Mouse (Mus musculus) layer of hippocampus, postnatal 36 days (tissue): ENCODE results near the gene Slc22a20. TPM values are rescaled to one million over a fixed set of nuclear protein-coding genes. Genes with fewer than 3 reads are reported as not detected.

Experiments
- DNase-seq, 2 experiments: peaks; one replicate each; pipeline ENCODE4 v3.0.0; 2022
- total RNA-seq, 2 experiments: library from RNA; stranded (reverse); gene quantifications; 2 replicates each; pipeline ENCODE4 v1.2.3; 2021

Gene Slc22a20
- total RNA-seq, result not detected

DNA sequence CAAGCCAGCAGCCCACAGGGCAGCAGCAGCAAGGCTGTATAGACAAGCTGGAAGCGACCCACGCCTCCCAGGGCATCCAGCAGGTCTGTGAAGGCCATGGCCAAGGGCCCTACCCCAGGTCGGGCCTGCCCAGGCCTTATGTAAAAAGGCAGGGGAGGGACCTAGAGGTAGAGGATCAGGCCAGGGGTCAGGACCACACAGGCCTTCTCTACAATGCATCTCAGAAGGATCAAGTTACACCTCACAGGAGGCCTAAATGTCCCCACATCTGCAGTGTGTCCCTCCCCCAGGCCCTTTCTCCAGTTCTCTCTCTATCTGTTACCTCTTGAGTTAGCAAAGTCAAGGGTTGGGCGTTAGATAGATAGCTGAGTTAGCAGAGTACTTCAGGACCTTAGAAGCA is at the start of gene Slc22a20:
Slc22a20 (minus strand) TSS at position 101 of the 400 bp plus-strand sequence.
- DNase-seq, result no peak

DNA sequence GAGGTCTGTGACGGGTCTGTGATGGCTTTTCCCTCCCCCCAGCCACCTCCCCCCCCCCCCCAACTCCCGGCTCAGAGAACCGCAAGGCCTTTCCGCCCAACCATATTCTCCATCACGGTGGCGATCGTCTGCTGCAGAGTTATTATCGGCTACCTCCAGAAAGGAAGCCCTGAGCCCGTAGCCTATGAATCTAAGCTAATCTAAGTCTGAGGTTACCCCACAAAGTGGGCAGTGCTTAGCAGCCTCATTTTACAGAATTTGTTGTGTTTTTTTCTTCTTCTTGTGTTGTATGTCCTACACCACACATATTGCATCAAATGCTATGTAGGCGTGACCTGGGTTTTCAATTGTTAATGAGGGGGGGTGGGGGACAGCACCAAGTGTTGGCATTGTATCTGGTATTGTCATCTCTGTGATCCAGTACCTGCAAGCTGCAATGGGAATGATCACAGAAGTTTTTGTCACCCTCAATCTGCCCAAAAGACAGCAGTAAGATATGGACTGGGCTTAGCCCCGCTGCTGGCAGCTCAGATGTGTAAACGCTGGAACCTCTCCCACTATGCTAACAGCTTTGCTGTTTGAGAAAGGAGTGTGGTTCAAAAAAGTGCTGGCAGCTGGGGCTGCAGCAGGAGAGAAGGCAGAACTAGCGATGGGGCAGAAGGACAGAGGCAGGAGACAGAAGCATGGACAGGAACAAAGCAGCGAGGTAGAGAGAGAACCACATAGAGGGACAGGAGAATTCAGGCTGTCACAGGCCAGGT is 44.8 kb upstream of the Slc22a20 start:
- DNase-seq, result no peak

DNA sequence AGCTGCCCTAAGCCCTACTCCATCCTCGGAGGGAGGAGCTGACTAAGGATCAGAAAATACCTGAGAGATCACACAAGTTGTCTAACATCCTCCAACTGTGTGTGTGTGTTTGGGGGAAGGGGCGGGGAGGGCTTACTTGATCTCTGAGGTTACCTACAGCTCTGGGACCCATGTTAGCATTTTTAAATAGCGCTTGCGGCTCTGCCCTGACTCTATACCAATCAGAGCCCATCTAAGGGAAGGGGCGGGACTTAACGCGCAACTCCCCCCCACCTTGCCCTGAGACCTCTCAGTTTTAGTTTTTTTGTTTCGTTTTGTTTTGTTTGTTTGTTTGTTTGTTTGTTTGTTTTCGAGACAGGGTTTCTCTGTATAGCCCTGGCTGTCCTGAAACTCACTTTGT is 43.5 kb upstream of the Slc22a20 start:
- DNase-seq, result no peak

DNA sequence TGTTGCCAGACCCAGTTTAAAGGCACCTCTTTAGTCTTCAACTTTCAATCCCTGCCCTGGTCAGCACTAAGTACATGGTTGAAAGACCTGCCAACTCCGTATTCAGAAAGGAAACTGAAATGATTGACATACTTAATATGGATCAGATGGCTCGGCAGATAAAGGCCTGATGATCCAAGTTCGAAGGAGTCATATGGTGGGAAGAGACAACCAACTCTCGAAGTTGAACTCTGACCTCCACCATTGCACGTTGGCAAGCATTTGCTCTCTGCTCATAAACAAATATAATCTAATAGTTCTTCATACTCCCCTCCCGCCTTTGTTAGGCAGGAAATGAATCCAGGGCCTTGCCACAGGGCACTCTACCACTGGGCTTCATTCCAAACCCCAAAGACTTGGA is 43.0 kb upstream of the Slc22a20 start:
- DNase-seq, result no peak

DNA sequence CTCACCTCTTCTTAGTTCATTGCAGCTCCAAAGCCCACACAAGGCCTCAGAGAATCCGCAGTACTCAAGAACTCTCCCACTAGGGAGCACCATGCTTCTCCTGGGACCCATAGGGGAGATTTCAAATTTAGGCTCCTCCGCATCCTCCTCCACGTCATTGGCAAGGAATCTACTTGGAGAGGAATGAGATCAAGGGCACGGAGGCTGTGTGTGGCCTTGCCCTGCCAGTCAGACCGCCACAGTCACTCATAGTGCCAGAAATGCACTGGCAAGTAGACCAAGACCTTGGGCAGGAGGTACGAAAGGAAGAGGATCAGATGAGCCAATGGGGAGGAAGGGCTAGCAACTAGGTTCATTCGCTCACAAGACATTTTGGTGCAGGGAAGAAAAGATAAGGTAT is 38.0 kb upstream of the Slc22a20 start:
- no peak for DNase-seq

DNA sequence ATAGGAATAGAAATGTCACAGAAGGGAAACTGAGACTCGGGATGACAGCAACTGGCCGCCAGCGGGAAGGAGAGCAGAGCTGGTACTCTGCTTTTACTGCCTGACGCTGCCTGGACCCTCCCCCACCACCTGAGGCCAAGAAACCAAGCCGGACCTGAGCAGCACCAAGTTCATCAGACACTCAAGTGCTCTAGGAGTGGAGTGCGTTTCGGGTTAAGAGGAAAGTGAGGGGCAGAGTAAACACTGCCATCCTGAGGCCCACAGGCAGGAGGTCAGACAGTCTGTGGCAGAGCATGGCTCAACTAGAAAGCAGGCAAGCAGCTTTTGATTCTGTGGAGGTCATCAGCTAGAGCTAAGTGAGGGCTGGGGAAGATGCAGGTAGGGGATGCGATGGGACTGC is 37.1 kb upstream of the Slc22a20 start:
- DNase-seq, result no peak

DNA sequence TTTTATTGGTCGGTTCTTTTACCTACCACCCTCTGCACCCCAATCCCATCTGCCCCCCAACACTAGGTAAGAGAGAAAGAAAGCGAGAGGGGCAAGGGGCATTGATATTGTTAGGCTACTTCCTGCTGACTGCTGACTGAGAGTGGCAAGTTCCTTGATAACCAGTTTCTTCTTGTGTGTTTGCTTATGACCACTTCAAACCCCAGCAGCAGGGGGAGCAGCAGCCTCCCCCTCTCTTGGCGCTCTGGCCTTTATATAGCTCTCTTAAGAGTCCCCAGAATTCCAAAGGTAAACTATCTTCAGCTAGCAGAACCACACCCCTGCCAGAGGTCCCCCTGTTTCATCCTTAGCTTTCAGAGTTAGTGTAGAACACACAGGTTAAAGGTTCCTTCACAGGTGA is 34.3 kb upstream of the Slc22a20 start:
- DNase-seq, result no peak

DNA sequence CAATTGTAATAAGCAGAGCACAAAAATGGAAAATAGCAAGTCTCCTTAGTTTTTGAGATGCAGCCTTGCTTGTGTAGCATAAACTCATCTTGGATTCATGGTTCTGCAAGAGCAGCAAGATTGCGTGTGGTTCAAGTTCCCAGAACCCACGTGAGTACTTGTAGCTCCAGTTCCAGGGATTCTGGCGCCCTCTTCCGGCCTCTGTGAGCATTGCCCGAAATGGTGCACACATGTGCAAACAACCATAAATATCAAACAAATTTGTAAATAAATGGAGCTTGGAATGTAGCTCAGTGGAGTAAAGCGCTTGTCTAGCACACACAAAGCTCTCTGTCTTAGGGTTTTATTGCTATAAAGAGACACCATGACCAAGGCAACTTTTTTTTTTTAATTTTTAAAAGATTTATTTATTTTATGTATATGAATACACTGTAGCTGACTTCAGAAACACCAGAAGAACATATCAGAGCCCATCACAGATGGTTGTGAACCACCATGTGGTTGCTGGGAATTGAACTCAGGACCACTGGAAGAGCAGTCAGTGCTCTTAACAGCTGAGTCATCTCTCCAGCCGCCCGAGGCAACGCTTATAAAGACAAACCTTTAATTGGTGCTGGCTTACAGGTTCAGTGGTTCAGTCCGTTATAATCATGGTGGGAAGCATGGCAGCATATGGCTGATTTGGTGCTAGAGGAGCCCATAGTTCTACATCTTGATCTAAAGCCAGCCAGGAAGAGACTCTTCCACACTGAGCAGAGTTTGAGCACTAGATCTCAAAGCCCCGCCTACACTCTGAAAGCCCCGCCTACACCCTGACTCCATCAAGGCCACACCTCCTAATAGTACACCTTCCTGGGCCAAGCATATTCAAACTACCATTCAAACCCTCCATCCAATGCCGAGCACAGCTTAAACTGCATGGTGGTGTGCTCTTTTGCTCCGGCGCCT is 32.5 kb upstream of the Slc22a20 start:
- DNase-seq, result peak; percentile 65 to 77

DNA sequence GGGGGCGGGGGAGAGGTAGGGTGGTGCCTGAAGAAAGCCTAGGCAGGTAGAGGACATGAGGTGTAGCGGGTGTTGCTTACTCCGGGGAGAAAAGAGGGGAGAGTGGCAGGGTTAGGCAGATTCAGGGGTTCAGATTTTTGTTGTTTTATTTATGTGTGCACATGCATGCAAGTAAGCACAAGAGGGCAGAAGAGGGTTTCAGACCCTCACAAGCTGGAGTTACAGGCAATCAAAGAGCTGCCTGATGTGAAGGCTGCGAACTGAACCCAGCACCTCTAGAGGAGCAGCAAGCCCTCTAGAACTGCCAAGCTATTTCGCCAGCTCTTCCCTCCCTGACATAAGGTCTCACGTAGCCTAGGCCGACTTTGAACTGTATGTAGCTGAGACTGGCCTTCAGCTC is 30.6 kb upstream of the Slc22a20 start:
- DNase-seq, result peak in 1 of 2 experiments; percentile 5

DNA sequence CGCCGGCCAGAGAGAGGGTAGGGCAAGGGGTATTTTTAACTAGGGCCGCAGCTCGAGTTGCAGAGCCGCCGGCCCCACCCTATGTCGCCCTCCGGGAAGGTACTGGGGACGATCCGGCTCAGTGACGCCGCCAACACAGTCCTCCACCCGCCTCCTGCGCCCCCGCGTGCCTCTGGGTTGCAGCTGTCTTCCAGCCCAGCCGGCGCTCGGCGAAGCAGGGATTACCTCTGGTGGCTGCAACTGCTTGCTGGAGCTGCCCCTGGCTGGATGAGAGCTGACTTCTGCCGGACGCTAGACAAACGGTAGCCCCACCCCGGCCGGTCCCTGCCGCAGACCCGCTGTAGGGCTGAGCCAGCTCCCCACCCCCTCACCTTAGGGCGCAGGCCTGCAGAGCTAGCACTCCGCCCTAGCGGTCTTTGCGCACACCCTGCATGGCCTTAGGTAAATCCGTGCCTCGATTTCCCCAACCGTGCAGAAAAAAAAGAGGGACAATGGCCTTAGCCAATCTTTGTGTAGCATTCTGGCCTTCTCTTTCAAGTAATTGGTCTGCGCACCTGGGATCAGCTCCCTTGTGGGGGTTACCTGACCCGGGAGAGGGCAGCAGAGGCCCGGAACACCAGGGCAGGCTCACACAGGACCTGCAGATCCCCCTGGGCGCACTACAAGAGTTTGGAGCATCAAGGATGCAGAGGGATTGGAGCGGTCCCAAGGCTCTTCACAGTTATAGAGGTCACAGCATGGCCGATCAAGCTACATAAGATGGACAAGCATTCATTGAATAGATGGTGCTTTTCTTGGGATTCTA is 29.8 kb upstream of the Slc22a20 start, which contains the start of gene Capn1:
Capn1 (minus strand) TSS at position 387 of the 805 bp plus-strand sequence.
- DNase-seq, result peak; percentile 60 to 72

DNA sequence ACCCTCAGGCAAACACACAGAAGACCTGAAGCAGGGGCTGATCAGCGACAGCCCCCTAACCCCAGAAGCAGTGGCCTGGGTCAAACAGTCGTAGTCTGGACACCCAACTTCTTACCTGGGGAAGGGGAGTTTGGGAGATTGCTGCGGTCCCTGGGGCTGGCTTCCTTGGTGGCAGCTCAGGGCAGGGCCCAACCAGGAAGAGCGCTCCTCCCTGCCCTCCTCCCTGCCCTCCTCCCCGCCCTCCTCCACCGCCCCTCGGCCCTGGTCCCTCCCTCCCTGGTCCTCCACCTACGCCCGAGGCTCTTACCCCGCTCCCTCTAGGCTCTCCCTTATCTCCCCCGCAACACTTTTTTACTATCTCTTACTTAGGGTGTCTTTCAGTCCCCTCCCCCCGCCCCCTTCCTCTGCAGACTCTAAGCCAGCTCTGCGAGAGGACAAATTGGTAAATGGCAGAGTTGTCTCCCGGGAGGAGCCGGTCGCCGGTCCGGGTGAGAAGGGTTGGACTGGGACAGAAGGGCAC is 29.1 kb upstream of the Slc22a20 start:
- DNase-seq, result no peak

DNA sequence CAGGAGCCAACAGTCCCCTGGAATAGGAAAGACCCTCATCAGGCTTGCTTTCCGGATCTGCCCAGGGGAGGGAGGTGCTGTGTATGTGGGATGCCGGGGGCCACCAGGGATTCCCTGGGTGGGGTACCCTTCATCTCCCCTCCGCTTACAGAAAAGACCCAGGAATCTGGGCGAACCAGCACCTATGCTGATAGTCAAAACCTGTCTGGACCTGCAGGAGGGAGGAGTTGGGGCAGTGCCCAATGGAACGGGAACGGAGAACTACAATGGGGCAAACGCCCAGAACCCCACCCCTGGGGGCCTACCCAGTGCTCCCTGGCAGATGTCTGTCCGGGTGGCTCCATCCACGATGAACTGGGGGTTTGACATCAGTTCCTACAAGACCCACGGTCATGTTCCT is 27.7 kb upstream of the Slc22a20 start:
- DNase-seq, result no peak

DNA sequence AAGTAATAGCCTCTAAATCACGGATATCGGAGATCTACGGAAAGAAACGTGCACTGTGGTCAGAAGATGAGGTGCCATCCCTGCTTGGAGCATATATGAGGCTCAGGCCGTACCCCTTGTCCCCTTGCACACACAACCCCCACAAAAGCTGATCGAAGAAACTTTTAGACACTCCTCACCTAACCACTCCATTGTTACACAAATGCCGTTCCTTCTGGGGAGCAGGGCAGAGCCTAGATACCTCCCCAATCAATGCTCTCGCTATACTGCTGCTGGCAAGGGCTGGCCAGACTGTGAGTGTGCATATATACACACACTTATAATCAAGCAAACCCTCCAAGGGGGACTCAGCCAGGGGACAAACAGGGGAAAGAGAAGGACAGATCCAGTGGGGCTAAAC is 23.2 kb upstream of the Slc22a20 start:
- DNase-seq, result no peak

DNA sequence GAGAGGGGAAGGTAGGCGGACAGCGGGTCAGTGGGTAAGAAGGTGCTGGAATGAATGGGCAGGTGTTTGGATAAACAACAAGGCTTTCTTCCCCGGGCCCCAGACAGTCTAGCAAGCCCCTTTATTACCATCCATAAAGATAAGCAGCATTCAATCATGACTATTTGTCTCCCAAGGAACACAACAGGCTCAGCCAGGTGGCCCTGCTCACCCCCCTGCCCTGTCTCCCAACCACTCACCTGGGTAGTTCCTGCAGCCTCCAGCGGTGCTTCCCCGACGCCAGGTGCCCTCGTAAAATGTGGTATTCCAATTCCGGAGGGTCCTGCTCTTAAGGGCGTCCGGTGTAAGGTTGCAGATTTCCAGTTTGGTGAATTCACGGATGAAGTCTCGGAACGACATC is 21.1 kb upstream of the Slc22a20 start:
- DNase-seq, result no peak

DNA sequence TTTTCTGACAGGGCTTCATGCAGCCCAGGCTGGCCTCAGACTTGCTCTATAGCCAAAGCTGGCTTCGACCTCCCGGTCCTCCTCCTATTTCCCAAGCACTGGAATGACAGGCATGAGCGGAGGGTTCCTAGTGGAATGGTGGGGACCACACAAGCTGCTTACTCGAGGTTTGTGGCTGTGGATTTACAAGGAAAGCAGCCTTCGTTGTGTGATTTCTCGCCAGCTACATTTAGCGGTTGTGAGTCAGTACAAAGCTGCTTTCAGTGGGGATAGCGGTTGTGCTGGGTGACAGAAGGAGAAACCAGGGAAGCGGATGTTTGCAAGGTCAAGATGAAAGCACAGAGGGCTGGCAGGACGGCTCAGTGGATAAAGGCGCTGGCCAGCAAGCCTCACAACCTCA is 19.6 kb upstream of the Slc22a20 start:
- no peak for DNase-seq

DNA sequence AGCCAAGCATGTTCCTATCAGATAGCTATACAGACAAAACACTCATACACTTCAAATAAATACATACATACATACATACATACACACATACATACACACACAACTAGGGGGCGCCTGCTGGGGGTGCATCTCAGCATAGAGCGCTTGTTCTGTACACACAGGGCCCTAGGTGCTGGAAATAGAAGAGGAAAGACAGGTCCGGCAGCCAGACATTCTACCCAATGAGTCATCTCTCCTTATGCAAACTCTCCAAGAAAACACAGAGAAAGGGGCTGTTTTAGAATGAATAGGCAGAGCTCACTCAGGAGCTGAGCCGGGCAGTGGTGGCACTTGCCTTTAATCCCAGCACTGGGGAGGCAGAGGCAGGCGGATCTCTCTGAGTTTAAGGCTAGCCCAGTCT is 14.0 kb upstream of the Slc22a20 start:
- DNase-seq, result no peak

DNA sequence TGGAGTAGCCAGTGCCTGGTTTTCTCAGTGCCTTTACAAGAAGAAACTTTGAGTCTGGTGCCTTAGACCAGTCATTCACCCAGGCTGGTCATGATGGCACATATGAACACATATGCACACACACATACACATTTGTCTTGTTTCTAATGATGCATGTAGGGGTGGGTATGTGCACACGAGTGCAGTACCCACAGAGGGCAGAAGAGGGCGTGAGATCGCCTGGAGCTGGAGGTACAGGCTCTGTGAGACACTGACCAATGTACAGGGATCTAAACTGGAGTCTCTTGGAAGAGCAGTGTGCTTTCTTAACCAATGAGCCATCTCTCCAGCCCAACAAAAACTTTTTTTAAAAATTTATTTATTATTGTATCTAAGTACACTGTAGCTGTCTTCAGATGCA is 12.2 kb upstream of the Slc22a20 start:
- DNase-seq, result no peak

DNA sequence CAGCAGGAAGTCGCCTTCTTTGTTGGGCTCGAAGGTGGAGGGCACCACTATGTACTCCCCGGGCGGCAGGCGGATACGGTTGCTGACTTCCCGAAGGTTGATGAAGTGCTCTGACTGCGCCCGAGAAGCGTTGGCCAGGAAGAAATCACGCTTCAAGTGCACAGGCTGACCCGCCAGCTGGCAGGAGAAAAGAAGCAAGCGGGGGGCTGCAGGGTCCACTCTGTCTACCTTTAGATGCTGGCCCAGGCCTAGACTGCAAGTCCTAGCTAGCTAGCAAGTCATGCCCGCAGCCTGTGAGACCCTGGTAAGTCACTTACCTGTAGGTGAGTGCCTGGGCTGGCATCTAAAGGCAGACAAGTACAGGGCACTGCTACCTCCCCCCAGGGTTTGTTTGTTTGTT is 8.8 kb upstream of the Slc22a20 start:
- no peak for DNase-seq

DNA sequence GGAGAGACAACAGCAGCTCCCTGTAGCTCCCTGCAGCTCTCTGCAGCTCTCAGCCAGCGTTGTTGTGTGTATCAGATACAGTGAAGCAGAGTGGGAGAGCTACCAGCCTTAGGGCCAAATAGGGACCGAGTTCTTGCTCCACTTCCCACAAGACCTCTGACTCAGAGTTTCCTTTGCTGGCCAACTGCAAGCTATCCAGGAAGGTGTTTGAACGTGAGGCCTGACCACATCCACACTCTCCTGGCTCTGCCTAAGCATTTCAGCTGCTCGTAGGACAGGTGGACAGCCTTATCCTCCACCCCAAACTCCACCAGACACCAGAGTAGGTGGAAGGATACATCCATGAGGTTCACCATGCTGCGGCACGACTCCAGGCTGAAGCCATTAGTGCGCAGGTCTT is 6.1 kb upstream of the Slc22a20 start:
- no peak for DNase-seq

DNA sequence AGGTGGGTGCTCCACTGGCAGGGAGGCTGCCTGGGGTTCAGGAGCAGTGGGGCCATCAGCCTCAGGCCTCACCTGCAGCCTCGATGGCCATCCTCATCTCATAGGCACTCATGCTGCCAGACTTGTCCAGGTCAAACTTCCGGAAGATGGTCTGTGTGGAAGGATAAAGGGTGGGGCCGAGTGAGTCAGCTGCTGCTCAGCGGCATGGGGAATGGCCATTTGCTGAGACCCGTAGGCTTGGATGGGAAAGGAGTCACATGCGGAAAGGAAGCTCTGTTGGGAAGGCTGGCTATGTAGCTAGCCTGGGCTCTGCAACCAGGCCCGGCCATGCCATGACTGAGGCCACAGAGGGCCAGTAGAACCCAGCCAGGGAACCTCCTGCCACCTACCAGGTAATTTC is 5.5 kb upstream of the Slc22a20 start:
- DNase-seq, result no peak

DNA sequence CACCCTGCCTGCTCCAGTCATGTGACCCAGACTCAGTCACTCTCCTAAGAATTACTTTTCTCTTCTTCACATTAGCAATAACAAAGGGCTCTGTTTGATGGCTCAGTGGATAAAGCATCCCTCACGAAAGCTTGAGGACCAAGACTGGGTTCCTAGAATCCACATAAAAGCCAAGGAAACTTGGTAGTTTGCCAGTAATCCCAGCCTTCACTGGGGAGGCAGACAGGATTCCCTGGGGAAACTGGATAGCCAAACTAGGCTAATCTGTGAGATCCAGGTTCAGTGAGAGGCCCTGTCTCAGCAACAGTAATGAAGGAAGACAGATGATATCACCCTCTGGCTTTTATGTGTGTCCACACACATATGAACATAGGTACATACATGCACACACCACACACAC is 5.0 kb upstream of the Slc22a20 start:
- no peak for DNase-seq

DNA sequence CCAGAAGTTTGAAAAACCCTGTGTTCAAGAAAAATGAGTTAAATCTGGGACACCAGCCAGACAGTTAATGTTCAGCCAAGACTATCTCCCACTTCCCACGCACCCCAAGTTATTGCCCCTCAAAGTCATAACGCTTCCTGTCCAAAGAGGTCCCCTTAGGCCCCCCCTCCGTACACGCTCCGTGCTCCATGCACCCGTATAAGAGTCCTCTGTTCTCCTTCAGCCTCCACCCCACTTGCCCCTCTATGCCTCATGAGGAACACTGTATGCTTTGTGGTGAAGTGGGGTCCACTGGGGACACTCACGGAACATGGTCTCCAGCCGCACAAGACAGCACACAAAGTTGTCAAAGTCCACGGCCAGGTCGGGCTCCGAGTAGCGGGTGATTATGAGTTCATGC is 4.1 kb upstream of the Slc22a20 start:
- DNase-seq, result no peak

DNA sequence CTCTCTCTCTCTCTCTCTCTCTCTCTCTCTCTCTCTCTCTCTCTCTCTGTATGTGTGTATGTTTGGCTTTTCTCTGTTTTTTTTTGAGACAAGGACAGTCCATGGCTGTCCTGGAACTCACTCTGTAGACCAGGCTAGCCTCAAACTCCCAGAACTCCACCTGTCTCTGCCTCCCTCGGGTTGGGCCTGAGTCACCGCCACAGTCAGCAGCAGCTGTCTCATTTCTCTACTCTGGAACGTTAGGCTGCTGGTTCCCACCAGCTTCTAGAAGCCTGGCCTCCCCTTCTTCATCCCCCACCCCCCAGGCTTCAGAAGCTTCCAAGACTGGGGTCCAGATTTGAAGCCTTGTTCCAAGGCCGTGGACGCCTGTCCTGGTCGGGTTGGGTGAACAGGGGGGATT is 3.6 kb upstream of the Slc22a20 start:
- DNase-seq, result no peak
